Mouse (Mus musculus) myocyte (in vitro differentiated cells): ENCODE measurements at regions not wholly inside any gene's neighbourhood (a gene's known extent, or its start where the extent isn't known, plus 50 kb on each side); places are given as distances from the start of the nearest gene placed in this dataset.

Source experiments
- H3K27me3 ChIP-seq: one replicate; pipeline ENCODE4 v1.6.1; 2011; ENCODE audit not compliant: control insufficient read depth, insufficient read depth, insufficient read length
- H3K36me3 ChIP-seq: one replicate; pipeline ENCODE4 v1.6.1; 2011; ENCODE audit not compliant: control insufficient read depth, insufficient read depth
- H3K4me2 ChIP-seq: one replicate; pipeline ENCODE4 v1.6.1; 2011; ENCODE audit warnings: low read depth, control low read depth
- H3K4me3 ChIP-seq: one replicate; pipeline ENCODE4 v1.5.1; 2011; ENCODE audit warnings: mild to moderate bottlenecking, control low read depth, moderate library complexity
- H3K79me2 ChIP-seq: one replicate; pipeline ENCODE4 v1.6.1; 2011; ENCODE audit not compliant: control insufficient read depth, insufficient read depth
- H3ac ChIP-seq: one replicate; pipeline ENCODE4 v1.6.1; 2011; ENCODE audit not compliant: control insufficient read depth, insufficient read length
- CEBPB ChIP-seq: IDR thresholded peaks from 2 replicates; pipeline ENCODE4 v1.6.1; 2011; ENCODE audit warnings: mild to moderate bottlenecking, moderate library complexity; ENCODE audit not compliant: poor library complexity, insufficient read depth, severe bottlenecking
- E2F4 ChIP-seq: IDR thresholded peaks from one replicate; pipeline ENCODE4 v1.6.1; 2011; ENCODE audit warnings: mild to moderate bottlenecking, control low read depth, moderate library complexity; ENCODE audit not compliant: insufficient read depth
- MAX ChIP-seq: IDR thresholded peaks from one replicate; pipeline ENCODE4 v1.6.1; 2011; ENCODE audit warnings: low read depth, mild to moderate bottlenecking, control low read depth
- MYOD1 ChIP-seq, 3 experiments: IDR thresholded peaks; one replicate each; pipeline ENCODE4 v1.6.1; 2011; ENCODE audit warnings: control low read depth in 2 of 3, low read depth in 2 of 3, mild to moderate bottlenecking in 2 of 3, moderate library complexity in 1 of 3; ENCODE audit not compliant: insufficient read length in 2 of 3, control insufficient read depth in 1 of 3
- MYOG ChIP-seq, 3 experiments: IDR thresholded peaks; one replicate each; pipeline ENCODE4 v1.6.1; 2011; ENCODE audit warnings: control low read depth in 2 of 3, low read depth in 2 of 3, mild to moderate bottlenecking in 2 of 3; ENCODE audit not compliant: insufficient read length in 2 of 3, control insufficient read depth in 1 of 3, insufficient read depth in 1 of 3
- POLR2A ChIP-seq: IDR thresholded peaks from one replicate; pipeline ENCODE4 v1.6.1; 2011; ENCODE audit warnings: low read depth, mild to moderate bottlenecking, control low read depth, moderate library complexity; ENCODE audit not compliant: insufficient read length
- POLR2AphosphoS2 ChIP-seq: IDR thresholded peaks from one replicate; pipeline ENCODE4 v1.6.1; 2011; ENCODE audit warnings: low read depth, control low read depth; ENCODE audit not compliant: insufficient read length
- REST ChIP-seq: IDR thresholded peaks from one replicate; pipeline ENCODE4 v1.6.1; 2011; ENCODE audit warnings: mild to moderate bottlenecking, control low read depth, moderate library complexity; ENCODE audit not compliant: insufficient read depth, insufficient read length
- SRF ChIP-seq: IDR thresholded peaks from one replicate; pipeline ENCODE4 v1.6.1; 2011; ENCODE audit warnings: low read depth; ENCODE audit not compliant: control insufficient read depth, insufficient read length
- TCF12 ChIP-seq: IDR thresholded peaks from one replicate; pipeline ENCODE4 v1.6.1; 2011; ENCODE audit warnings: mild to moderate bottlenecking, control low read depth; ENCODE audit not compliant: poor library complexity, insufficient read depth, severe bottlenecking
- TCF3 ChIP-seq: IDR thresholded peaks from one replicate; pipeline ENCODE4 v1.6.1; 2011; ENCODE audit warnings: low read depth, control low read depth; ENCODE audit not compliant: insufficient read length
- USF1 ChIP-seq: IDR thresholded peaks from one replicate; pipeline ENCODE4 v1.6.1; 2011; ENCODE audit warnings: low read depth, mild to moderate bottlenecking, control low read depth, moderate library complexity

DNA sequence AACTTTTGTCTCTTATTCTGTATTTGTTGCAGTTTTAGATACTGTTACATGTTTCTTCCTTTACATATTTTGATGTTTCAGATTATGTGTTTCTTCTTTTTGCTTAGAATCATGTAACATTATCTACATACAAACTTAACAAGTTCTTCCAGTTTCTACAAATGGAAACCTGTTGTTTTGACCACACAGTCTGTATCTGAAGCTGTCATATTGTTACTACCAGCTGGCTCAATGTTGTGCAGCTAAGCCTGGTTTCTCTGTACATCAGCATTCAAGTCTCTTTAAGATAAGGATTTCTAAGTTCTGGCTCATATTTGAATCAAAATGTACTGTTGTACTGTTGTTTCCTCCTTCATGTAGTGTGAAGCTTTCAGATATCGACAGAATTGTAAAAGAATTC, 65.4 kb upstream of the Vps41 start:
- no peak for TF ChIP-seq MYOG (IDR thresholded peaks at IDR 0.05; ENCODE audit: control insufficient read depth in 1 of 3, insufficient read depth in 1 of 3, insufficient read length in 2 of 3, low read depth in 2 of 3)
- no peak for TF ChIP-seq TCF3
- no peak for TF ChIP-seq TCF12
- no peak for TF ChIP-seq POLR2A
- no peak for TF ChIP-seq POLR2AphosphoS2
- no peak for TF ChIP-seq CEBPB
- TF ChIP-seq MYOD1 (IDR thresholded peaks at IDR 0.05; ENCODE audit: control insufficient read depth in 1 of 3, insufficient read length in 2 of 3, low read depth in 2 of 3) = no peak
- no peak for TF ChIP-seq USF1
- no peak for TF ChIP-seq E2F4
- H3ac ChIP-seq = no peak overlapping the region
- no peak overlapping the region for H3K4me3 ChIP-seq
- no peaks in the 10 kb centered on the region for H3K27me3 ChIP-seq
- H3K79me2 ChIP-seq = no peaks in the 10 kb centered on the region
- no peak overlapping the region for H3K4me2 ChIP-seq
- H3K36me3 ChIP-seq = no peaks in the 10 kb centered on the region

DNA sequence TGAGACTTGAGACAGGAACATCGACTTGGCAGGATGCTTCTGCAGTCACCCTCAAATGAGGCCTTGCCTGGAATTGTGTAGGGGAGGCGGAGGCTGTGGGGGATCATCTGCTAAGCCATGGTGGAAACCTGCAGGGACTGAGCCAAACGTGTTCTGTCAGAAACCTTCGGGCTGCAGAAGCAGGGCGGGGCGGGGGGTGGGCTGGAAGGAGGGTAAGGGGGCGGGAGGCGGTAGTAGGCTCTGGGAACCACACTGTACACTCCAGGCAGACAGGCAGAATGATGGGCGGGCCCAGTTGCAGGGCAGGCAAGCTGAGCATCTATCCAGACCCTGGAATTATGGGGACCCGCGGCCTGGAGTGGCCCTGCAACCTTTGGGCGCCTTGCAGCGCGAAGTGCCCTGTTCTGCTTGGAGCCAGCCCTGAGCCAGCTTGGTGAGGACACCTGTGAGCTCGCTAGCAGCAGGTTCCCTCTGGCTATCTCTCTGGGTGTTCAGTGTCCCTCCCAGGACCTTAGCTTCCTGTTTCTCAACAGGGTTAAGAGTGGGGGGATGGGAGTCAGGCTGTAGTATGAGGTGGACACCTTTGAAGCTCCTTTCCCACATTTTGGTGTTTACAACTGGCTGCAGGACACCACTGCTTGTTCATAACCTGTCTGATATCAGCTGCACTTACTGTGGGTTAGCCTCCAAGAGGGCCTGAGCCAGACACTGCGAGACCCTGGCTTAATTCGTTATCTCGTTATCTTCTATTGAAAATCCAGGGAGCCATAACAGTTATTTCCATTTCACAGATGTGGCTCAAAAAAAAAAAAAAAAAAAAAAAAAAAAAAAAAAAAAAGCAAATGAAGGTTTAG, 102.1 kb upstream of the Vps41 start:
- Histone ChIP-seq H3K4me3 (no peak overlapping the region), H3ac (no peak overlapping the region), H3K4me2 (no peak overlapping the region), H3K79me2 (no peaks in the 10 kb centered on the region), H3K36me3 (no peaks in the 10 kb centered on the region), H3K27me3 (no peaks in the 10 kb centered on the region)
- no peak for TF ChIP-seq POLR2A
- no peak for TF ChIP-seq E2F4
- TF ChIP-seq MYOG (IDR thresholded peaks at IDR 0.05; ENCODE audit: control insufficient read depth in 1 of 3, insufficient read depth in 1 of 3, insufficient read length in 2 of 3, low read depth in 2 of 3) = no peak
- no peak for TF ChIP-seq REST
- no peak for TF ChIP-seq CEBPB
- TF ChIP-seq TCF3 = no peak
- no peak for TF ChIP-seq USF1
- TF ChIP-seq SRF = no peak
- TF ChIP-seq POLR2AphosphoS2 = no peak
- no peak for TF ChIP-seq MAX
- no peak for TF ChIP-seq TCF12
- no peak for TF ChIP-seq MYOD1 (IDR thresholded peaks at IDR 0.05; ENCODE audit: control insufficient read depth in 1 of 3, insufficient read length in 2 of 3, low read depth in 2 of 3)

DNA sequence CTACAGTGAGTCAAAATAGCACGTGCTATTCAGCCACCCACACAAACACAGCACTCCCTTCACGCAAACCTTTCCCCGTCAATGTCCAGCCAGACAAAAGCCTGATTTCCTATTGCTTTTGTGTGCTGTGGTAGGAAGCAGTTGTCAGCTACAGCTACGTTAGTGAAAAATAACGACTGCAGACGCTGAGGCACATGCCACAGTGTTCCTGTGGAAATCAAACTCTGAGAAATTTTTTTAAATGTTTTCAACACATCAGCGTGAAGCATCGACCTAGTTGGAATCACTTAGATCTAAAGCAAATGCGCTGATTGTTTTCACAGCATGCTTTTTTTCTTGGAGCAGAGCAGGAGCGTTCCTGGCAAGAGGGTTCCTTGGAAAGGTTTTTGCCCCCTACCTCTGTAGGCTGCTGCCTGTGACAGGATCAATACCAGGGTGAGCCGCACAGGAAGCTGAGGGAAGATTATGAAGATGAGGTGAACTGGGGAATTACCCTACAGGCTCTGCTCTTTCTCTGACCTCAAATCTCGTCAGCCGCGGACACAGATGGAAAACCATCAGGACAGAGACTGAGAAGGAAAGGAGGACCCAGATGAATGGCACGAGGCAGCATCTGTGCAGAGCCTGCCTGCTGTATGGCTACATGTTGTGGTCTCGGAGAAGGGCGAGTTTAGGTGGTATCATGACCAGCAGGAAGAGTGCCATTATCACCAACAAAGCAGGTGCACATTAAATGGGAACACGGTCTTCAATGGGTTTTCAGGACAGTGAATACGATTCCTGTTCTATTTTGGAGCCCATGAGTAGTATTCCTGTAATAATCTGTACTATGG, 136.2 kb upstream of the Vps41 start:
- no peaks in the 10 kb centered on the region for H3K27me3 ChIP-seq
- no peak for TF ChIP-seq E2F4
- TF ChIP-seq TCF12 = no peak
- TF ChIP-seq MAX = no peak
- TF ChIP-seq MYOG (IDR thresholded peaks at IDR 0.05; ENCODE audit: control insufficient read depth in 1 of 3, insufficient read depth in 1 of 3, insufficient read length in 2 of 3, low read depth in 2 of 3) = no peak
- TF ChIP-seq SRF = no peak
- TF ChIP-seq CEBPB = no peak
- no peak for TF ChIP-seq TCF3
- TF ChIP-seq REST = no peak
- no peaks in the 10 kb centered on the region for H3K79me2 ChIP-seq

DNA sequence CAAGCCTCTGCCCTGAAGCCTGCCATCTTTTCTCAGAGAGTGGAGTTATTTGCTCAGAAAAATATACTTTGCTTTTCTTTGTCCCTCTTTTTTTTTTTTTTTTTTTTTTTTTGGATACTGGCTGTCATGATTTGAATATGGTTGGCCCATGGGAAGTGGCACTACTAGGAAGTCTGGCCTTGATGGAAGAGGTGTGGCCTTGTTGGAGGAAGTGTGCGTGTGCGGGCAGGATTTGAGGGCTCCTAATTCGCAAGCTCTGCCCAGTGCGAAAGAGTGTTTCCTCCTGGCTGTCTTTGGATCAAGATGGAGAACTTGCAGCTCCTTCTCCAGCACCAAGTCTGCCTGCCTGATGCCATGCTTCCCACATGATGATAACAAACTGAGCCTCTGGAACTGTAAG, 141.1 kb upstream of the Vps41 start:
- Histone ChIP-seq H3K36me3 (no peaks in the 10 kb centered on the region), H3K79me2 (no peaks in the 10 kb centered on the region), H3K27me3 (no peaks in the 10 kb centered on the region), H3K4me2 (no peak overlapping the region), H3ac (no peak overlapping the region), H3K4me3 (no peak overlapping the region)
- TF ChIP-seq E2F4 = no peak
- TF ChIP-seq MAX = no peak
- no peak for TF ChIP-seq TCF3
- no peak for TF ChIP-seq REST
- TF ChIP-seq POLR2AphosphoS2 = no peak
- no peak for TF ChIP-seq USF1

More for the DNA sequence above, 136.2 kb upstream of the Vps41 start:
- Histone ChIP-seq H3ac (no peak overlapping the region), H3K36me3 (no peaks in the 10 kb centered on the region), H3K4me2 (no peak overlapping the region), H3K4me3 (no peak overlapping the region)
